Mouse (Mus musculus): Measurements from ENCODE around the gene Acad10.
"Not testable (repeated sequence)": the region's sequence is repeated elsewhere in the genome, so short reads cannot be mapped to it uniquely, and the experiment has no call there.

GRCm38 (mm10) chr5:121609556-121610135 lies 50.7 kb downstream of the Acad10 start:
- TF ChIP-seq CTCF (IDR thresholded peaks at IDR 0.05; ENCODE audit: low read depth, low read length); POLR2AphosphoS5 (IDR thresholded peaks at IDR 0.05; ENCODE audit: insufficient replicate concordance, low read depth, low read length); GATA1 (IDR thresholded peaks at IDR 0.05; ENCODE audit: borderline replicate concordance, low read length): not testable (repeated sequence)

Measured in G1E (cell line).